Mouse (Mus musculus): ENCODE measurements around the gene L3mbtl2.

L3mbtl2 gene

DNA sequence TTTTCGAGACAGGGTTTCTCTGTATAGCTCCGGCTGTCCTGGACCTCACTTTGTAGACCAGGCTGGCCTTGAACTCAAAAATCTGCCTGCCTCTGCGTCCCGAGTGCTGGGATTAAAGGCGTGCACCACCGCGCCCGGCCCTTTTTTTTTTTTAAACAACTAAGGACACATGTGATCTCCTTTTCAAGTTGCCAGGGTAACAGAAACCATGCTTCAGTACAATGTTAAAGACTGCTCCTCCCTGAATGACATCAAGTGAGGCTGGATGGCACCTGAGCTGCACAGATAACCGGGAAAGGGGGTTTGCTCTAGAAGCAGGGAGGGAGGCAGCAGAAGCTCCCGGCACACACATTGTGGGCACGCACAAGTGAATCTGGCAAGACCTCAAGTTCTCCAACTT, 45.3 kb downstream of the L3mbtl2 start:
- no peak for DNase-seq (ENCODE audit: low spot score in 2 of 2)

DNA sequence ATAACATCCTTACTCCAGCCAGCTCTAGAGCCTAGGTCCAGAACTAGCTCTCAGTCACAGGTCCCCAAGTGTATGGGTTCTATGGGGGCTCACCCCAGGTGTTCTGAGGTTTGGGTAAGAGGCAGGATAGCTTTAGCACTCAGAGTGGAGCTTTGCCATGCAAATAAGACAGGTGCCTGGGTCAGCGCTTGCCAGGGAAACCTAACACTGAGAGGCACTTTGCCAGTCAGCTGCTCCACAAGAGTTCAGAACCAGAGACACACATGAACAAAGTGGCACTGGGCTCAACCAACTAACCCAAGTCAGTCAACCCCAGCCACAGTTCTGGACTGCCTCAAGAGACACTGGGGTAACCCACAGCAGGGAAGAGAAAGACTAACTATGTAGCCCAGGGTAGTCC, 46.0 kb downstream of the L3mbtl2 start:
- DNase-seq (ENCODE audit: low spot score in 2 of 2), result no peak

GRCm38 (mm10) chr15:81710801-81711200, 47.1 kb downstream of the L3mbtl2 start:
- DNase-seq (ENCODE audit: low spot score in 2 of 2), result no peak

DNA sequence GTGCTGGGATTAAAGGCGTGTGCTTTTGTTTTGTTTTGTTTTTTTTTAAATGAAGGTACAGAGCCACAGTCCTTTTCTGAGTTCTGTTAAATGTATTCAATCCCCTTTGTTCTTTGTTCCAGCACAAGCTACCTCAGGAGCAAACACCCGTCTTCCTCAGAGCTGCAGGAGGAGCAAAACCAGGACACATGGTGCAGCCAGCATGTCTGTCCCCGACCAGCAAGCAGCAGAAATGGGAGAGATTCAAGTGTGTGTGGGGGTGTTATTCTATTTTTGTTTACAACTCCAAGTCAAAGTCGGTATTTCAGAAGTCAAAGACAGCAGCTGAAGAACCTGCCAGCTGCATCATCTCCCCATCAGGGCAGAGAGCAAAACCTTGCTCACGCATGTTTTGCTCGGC, 50.1 kb downstream of the L3mbtl2 start:
- no peak for DNase-seq (ENCODE audit: low spot score in 2 of 2)

- peak in 1 of 2 experiments; percentile 26 for DNase-seq (ENCODE audit: low spot score in 2 of 2)
These were observed 54.8 kb downstream of the L3mbtl2 start for GRCm38 (mm10) chr15:81718336-81719138.

DNA sequence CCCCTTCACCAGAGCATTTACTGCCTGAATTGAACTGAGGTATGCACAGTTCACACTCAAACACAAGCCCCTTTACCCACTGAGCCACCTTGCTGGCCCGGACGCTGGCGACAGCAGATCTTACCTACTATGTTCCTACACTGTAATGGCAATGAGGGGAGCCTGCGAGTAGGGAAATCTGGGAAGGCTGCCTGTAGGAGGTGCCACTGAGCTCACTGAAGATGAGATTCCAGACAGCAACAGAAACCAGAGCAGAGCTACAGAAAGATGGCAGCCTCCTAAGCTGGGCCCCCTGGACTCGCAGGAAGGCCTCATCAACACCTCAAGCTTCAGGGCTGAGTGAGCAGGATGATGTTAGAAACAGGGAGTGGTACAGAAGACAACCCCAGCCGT, 55.4 kb downstream of the L3mbtl2 start:
- no peak for DNase-seq (ENCODE audit: low spot score in 2 of 2)

DNA sequence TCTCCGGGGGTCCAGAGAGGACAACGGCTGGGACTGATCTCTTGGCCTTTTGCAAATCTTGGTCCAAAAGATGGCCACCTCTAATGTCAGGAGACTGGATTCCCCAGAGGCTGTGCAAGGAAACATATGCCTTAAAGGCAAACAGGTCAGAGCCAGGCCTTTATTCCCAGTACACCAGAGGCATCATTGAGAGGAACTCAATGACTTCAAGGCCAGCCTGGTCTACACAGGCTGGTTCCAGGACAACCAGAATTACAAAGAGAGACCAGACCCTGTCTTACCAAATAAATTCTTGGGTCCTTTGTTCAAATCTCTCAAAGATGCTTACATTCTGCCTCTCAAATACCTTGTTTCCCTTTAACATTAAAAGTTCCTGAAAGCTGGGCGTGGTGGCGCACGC, 58.7 kb downstream of the L3mbtl2 start:
- DNase-seq (ENCODE audit: low spot score in 2 of 2), result no peak

DNA sequence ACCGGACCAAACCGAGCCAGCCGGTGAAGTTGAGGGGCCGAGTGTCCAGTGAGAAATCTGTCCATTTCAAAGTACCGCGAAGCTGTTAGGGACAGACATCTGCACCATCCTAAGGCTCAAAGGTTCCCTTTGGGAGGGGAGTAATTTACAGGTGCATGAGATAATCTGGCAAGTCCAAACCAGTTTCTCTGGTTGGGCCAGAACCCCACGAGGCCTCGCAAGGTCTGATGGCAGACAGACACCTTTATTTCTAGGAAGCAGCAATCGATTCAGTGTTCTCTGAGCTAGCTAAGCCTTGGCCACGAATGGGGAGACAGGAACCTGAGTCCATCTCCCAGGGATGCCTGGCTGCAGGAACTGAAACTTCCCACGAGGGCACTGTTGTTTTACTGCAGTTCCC, 60.0 kb downstream of the L3mbtl2 start:
- DNase-seq (ENCODE audit: low spot score in 2 of 2), result no peak

GRCm38 (mm10) chr15:81725965-81726364, 62.3 kb downstream of the L3mbtl2 start:
- no peak for DNase-seq (ENCODE audit: low spot score in 2 of 2)

GRCm38 (mm10) chr15:81729241-81729791, 65.6 kb downstream of the L3mbtl2 start:
- peak in 1 of 2 experiments; percentile 52 for DNase-seq (ENCODE audit: low spot score in 2 of 2)

- peak; percentile 97 for DNase-seq (ENCODE audit: low spot score in 2 of 2)
These were observed 66.3 kb downstream of the L3mbtl2 start for GRCm38 (mm10) chr15:81729792-81730635.

DNA sequence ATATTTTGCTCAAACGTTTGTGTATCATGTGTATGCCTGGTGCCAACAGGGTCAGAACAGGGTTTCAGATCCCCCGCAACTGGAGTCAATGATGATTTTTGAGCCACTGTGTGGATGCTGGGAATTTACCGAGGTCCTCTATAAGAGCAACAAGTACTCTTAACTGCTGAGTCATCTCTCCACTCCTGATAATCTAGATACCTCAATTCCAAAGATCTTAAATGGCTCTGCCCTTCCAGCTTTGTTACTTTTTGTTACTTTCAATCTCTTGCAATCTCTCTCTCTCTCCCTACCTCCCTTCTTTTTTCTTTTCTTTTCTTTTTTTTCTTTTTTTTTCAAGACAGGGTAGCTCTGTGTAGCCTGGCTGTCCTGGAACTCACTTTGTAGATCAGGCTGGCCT, 71.4 kb downstream of the L3mbtl2 start:
- no peak for DNase-seq (ENCODE audit: low spot score in 2 of 2)

Data from frontal cortex, postnatal 25 days (tissue).